Mouse (Mus musculus): ENCODE results near the gene Icos.

Gene Icos

GRCm38 (mm10) chr1:61042842-61043241 lies 65.1 kb downstream of the Icos start:
- DNase-seq = no peak

DNA sequence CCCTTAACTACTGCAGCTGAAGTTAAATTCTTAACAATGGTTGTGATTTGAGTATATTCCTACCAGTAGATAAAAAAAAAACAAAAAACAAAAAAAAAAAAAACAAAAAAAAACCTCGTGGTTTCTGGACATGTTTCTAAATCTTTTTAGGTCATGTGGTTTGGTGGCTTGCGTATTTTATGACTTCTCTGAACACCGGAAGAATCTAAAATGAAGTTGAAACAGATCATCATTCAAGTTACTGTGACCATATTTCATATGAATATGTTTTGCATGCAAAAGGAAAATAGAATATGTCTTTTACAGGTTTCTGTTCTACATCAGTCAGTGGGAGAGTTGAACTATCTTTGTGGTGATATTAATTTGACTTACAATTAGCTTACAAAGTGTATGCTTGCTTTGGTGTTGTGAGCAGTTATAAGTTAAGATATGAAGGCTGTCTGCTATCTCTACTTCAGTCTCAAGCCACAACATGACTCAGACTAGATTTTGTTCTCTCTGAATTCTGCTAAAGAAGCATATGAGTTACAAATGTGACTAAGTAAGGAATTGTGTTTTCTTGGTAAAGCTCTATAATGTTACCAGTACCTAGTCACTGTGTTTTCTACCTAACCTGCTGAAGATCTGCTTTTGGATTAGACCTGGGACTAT lies 68.5 kb downstream of the Icos start:
- DNase-seq = no peak

- DNase-seq = no peak
Measured at GRCm38 (mm10) chr1:61047336-61047735, 69.6 kb downstream of the Icos start.

Data from heart, adult 11 months (tissue).